Mouse (Mus musculus) lung, postnatal 0 days (tissue): ENCODE data around the gene Rcan2.

Experiments used
- CTCF ChIP-seq: IDR thresholded peaks from 2 replicates; pipeline ENCODE4 v1.5.1; 2016; ENCODE audit warnings: antibody characterized with exemption, mild to moderate bottlenecking
- EP300 ChIP-seq: IDR thresholded peaks from 2 replicates; pipeline ENCODE4 v1.6.1; 2016; ENCODE audit warnings: antibody characterized with exemption, mild to moderate bottlenecking, control low read depth

DNA sequence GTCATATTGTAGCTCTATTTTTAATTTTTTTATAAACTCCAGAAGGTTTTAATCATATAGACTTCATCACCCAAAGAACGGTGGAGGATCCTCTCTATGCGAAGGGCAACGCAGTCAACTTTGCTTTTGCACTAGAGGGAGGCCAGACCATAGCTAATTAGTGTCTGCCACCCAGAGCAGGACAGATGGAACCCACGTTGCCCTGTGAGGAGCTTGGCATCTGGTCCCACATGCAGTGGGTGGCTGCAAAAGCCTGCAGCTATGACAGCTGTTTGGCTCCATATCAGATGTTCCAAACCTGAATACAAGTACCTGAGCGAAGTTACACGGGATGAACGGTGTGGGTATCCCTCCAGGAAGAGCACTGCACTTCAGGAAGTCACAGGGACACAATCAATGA lies 86.8 kb downstream of the Rcan2 start:
- TF ChIP-seq CTCF (no peak), EP300 (no peak)
